Mouse (Mus musculus) liver, postnatal 0 days (tissue): ENCODE measurements at regions not wholly inside any gene's neighbourhood (a gene's known extent, or its start where the extent isn't known, plus 50 kb on each side); places are given as distances from the start of the nearest gene placed in this dataset.

ENCODE experiments used
- CTCF ChIP-seq: sonication (generic); IDR thresholded peaks from 2 replicates; pipeline ENCODE4 v1.5.1; 2016; ENCODE audit warnings: antibody characterized with exemption, low read depth
- EP300 ChIP-seq: IDR thresholded peaks from 2 replicates; pipeline ENCODE4 v1.6.1; 2016; ENCODE audit warnings: antibody characterized with exemption, low read depth, mild to moderate bottlenecking

GRCm38 (mm10) chr8:89299637-89300036, 255.7 kb upstream of the Sall1 start:
- no peak for TF ChIP-seq CTCF
- TF ChIP-seq EP300: no peak
